Mouse (Mus musculus): Measurements from ENCODE around the gene Gm14137. TPM values are rescaled to one million over a fixed set of nuclear protein-coding genes. Genes with fewer than 3 reads are reported as not detected.

The Gm14137 gene
- total RNA-seq, 2 experiments from 2014 or later: 0.16 TPM; not detected in 1

Other genes with a start within 250 kb of the Gm14137 start
- 10 to 100 TPM in 1 of 2 experiments, 1 to 10 TPM in 1; 9.8 to 11.3 TPM for gene Chst14, start 248.0 kb upstream of the Gm14137 start, total RNA-seq (2021)
- gene Ccdc32, start 145.1 kb upstream of the Gm14137 start, total RNA-seq (2021): 1 to 10 TPM; 7.4 to 8.2 TPM
- gene Rpusd2, start 139.7 kb upstream of the Gm14137 start, total RNA-seq (2021): 1 to 10 TPM; 3.8 to 4.3 TPM
- 1 to 10 TPM; 4.9 to 7.7 TPM for gene Knl1, start 127.4 kb upstream of the Gm14137 start, total RNA-seq (2021)
- gene Rad51, start 61.7 kb upstream of the Gm14137 start, total RNA-seq (2021): 1 to 10 TPM; 3.7 to 4.0 TPM
- 1 to 10 TPM; 6.8 to 8.9 TPM for gene Rmdn3, start 17.5 kb upstream of the Gm14137 start, total RNA-seq (2021)
- under 1 TPM in 1 of 2 experiments, not detected in 1; 0.72 TPM for gene Gchfr, start 6.7 kb upstream of the Gm14137 start, total RNA-seq (2021)
- gene Zfyve19, start 34.1 kb downstream of the Gm14137 start, total RNA-seq (2021): 10 to 100 TPM; 13.6 to 21.8 TPM
- 10 to 100 TPM; 11.8 to 11.9 TPM for gene Dnajc17, start 34.3 kb downstream of the Gm14137 start, total RNA-seq (2021)
- gene Ppp1r14d, start 55.4 kb downstream of the Gm14137 start, total RNA-seq (2021): not detected
- gene Spint1, start 62.9 kb downstream of the Gm14137 start, total RNA-seq (2021): under 1 TPM; 0.18 to 0.49 TPM
- gene Rhov, start 96.8 kb downstream of the Gm14137 start, total RNA-seq (2021): not detected
- 1 to 10 TPM; 9.7 to 9.9 TPM for gene Vps18, start 114.2 kb downstream of the Gm14137 start, total RNA-seq (2021)
- 10 to 100 TPM; 12.6 to 12.9 TPM for gene Dll4, start 151.3 kb downstream of the Gm14137 start, total RNA-seq (2021)
- 10 to 100 TPM in 1 of 2 experiments, 1 to 10 TPM in 1; 7.0 to 18.8 TPM for gene Chac1, start 176.7 kb downstream of the Gm14137 start, total RNA-seq (2021)

All from gastrocnemius, postnatal 10 days (tissue).